Mouse (Mus musculus) frontal cortex, postnatal 36 days (tissue): ENCODE measurements around the gene Myom1.

Experiments used
- DNase-seq, 2 experiments: peaks; one replicate each; pipeline ENCODE4 v3.0.0; 2022; ENCODE audit warnings: low spot score in 2 of 2

The Myom1 gene

DNA sequence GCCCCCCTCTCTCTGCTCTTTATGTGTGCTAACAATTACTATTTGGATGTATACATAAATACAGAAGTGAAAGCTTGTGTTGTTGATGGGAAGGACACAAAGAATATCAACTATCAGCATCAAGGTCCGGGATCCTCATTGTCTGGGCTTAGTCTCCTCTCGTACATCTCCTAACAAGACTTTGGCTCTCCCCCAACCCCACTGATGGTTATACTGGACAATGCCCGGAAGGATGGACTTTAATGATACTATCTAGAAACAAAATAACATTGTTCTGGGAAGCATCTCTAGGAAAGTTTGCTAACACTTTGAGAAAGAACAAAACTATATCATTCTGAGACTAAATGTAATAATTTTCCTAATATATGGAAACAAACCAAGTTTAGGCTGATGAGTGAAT lies 96.2 kb downstream of the Myom1 start:
- no peak for DNase-seq

DNA sequence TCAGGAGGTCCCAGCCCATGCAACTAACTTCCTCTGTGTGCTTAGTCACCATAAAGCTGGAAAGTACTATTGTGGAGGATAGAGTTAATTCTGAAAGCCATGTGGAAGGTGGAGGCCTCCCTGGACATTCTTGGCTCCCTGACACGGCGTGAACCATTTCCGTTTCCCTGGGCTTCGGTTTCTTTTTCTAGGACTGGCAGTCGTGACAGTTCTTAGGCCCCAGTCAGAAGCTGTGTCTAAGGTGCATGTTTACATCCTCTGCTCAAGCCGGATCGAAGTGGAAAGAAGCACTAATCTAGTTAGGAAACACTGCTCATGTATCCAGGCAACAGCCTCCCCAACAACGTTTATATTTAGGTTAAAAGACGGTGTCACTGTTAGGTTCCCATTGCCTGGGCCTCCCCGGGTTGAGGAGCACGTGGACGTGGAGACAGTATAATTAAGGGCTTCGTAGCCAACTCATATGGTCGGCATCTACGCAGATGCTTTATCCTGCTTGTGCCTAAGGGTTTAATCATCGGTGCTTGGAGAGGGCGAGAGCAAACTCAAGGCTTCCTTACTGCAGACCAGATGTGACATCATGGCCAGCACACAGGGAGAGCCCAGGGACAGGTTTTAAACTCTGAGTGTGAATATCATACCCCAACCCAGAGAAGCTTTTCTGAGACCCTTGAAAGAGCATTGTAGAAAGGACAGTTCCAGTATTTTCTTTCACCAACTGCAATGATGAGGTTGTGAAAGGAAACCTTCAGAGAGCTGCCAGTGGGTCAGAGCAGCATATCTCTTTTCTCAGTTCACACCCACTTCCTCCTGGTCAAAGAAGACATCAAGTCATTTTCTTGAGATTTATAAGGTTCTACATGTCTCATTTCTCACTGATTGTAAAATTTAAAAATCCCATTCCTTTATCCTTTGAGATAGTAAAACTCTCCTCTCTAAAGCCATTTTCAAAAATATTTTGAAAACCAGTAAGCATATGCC lies 100.4 kb downstream of the Myom1 start:
- peak in 1 of 2 experiments; percentile 20 for DNase-seq

DNA sequence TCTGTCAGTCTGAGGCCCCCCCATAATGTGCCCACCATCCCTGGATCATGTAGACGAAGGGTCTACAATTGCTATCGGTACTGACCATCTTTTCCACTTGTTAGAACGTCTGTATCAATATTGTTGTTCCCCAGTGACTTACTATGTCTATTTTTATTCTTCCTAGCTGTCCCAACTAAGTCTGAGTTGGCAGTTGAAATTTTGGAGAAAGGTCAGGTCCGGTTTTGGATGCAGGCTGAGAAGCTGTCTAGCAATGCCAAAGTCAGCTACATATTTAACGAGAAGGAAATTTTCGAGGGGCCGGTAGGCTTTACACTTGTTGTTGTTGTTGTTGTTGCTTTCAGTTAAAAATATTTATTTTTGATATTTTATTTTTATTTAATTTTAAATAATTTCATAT lies 102.9 kb downstream of the Myom1 start:
- DNase-seq: no peak

DNA sequence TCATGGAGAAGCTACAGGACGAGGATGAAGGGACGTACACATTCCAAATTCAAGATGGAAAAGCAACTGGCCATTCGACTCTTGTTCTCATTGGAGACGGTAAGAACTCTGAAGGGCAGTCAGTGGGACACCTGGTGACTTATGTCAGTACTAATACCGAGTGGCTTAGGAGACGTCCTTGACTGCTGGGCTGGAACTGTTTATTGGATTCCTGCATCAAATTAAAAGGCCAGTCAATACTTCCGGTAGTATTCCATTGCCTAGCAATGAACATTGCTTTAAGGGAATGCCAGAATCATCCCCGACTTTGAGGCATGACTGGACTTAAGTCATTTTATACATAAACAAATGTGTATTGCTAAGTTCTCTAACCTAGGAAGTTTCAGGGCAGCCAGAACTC lies 103.8 kb downstream of the Myom1 start:
- no peak for DNase-seq

DNA sequence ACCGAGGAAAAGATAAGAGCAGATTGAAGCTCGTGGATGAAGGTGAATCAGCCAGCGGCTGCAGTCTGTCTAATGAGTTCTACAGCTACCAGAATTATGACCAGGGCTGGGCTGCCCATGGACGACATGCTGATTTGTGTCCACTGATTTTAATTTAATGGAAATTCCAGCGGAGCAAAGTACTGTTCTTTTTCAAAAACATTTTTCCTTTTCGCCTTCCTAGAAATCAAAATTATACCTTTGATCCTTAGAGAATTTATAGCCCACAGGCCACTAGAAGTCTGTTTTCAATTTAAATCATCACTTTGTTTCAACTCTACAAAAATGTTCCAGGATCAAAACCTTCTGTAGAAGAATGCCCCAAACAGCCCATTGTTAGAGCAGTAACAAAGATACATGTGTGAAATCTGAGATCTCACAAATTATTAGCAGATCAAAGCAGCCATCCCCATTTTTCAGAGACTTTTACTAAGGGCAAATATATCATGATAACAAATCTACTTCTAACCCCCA lies 108.4 kb downstream of the Myom1 start:
- no peak for DNase-seq

DNA sequence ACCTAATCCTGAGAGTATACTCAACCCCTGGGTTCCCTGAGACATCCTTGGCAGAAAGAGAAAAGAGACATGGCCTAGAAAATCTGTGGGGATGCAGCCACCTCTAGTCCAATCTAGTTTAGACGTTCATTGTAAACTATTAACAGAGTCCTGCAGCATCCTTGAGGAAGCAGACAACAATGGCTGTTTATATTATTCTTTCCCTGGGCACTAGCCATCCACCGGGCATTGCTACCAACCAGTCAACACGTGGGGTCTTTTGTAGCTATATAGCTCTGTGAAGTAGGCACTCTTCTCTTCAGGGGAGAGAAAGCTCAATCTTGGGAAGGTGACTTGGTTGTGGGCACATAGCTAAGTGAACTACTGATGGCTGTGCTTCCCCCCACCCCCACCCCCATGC lies 110.3 kb downstream of the Myom1 start:
- no peak for DNase-seq

DNA sequence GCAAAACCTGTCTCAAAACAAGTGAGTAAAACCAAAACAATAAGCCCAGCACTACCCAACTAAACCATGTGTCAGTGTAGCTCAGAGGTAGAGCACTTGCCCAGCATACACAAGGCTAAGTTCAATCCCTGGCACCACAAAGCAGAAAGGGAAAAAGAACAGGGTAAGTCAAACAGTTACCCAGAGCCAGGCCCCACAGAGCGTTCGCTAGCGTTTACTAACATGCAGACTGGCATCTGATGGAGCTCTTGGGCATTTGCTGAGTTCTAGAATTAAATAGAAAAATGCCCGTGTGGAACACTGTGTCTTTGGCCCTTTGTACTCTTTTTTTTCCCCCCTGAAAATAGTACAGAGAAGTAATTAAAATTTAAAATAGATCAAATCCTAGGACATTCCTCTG lies 111.8 kb downstream of the Myom1 start:
- no peak for DNase-seq

DNA sequence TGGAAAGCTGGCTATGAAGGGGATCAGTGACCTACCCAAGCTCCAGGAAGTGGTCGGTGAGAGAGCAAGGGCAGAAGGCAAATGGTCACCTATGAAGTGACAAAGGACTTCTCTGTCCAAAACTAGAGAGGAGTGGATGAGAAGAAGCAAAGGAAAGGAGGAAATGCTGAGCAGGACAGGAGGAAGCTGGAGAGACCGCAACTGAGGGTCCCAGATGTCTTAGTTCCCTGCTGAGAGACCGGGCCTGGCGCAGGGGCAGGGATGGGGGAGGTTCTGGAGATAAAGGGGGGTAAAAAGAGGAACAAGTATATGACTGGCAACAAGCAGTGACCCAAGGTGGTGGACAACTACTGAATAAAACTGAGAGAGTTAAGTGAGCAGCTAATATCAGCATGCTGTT lies 115.5 kb downstream of the Myom1 start:
- DNase-seq: no peak

DNA sequence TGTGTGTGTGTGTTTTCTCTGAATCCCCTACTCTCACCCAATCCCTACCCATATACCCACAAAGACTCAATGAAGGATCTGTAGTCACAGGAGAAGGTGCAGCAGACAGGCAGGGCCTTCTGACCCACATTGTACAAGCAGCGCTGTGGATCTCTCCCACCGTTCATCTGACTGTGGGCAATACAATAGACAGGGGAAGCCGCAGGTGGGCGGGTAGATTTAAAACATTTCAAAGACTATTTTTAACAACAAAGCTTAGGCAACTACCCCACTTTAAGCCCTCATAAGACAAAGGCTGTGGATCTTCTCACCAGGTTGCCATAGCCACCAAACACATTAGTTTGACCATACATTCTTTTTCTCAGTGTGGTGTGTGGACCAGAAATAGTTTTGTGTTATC lies 116.2 kb downstream of the Myom1 start:
- no peak for DNase-seq

DNA sequence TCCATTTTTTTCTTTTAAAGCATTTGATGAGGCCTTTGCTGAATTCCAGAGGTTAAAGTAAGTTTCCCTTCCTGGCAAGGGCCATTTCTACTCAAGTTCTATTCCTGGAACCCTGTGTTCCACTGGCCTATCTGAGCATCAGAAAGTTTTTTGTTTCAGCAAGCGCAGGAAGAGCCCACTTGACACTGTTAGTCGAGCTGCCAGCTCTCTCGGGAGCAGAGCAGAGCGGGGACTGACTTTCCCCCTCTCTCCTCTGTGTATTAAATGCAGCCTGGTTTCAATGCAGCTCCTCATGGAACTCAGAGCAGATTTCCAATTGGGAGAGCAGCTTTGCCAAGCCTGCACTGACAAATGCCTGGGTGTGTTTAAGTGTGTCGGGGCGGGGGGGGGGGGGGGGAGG lies 118.2 kb downstream of the Myom1 start:
- DNase-seq: no peak

DNA sequence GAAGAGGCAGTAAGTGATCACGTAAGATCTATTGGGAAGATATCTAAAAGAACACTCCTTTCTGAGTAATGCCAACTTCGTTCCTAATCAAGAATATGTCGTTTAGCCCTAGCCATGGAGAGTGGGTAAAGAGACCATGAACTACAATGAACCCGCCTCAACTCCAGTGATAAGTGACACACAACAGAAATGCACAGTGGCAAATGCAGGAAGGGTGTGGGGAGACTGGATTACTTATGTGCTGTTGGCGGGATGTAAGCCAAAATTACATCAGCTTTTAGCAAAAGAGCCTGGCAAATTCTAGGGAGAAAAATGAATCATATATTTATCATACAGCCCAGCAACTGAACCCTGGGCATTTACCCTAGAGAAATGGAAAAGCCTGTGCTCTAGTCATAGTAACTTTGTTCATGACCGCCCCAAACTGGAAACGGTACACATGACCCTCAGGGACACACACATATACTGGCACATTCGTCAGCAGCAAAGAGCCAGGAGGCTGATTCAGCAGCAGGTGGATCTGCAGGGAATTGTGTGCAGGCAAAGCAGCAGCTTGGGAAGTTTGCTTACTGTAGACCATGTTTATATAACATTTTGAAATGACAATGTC lies 121.7 kb downstream of the Myom1 start:
- DNase-seq: no peak

DNA sequence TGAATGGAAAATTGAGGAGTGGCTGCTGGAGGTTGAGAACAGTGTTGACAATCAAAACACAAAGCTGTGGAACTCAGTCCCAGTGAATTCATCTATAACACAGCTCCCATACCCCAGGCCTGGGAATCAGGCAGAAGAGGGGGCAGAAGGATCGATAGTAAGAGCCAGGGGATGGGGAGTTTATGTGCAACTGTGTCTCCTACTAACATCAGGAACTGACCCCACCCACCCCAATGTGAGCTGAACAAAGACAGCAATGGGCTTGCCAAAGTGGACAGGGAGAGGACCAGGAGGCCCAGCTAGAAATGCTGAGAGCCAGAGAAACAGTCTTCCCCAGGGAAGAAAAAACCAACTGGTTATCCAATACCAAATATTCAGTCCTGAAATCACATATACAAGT lies 122.2 kb downstream of the Myom1 start:
- no peak for DNase-seq

DNA sequence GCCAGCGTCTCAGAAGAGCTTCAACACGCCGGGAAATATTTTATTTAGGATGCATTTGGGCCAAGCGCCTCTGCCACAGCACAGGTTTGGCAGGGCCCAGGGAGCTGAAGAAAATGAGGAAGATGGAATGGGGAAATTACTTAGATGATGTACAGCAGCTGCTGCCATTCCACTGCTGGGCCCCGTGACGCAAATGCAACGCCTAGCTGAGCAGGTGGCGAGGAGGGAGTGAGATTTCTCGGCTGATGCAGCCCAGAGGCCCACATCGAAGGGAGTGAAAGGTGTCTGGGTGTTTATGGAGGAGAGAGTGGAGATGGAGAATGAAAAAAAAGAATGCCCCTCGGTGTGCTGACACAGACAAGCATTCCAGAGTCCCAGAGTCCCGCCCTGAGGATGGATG lies 123.1 kb downstream of the Myom1 start:
- peak; percentile 54 to 61 for DNase-seq

DNA sequence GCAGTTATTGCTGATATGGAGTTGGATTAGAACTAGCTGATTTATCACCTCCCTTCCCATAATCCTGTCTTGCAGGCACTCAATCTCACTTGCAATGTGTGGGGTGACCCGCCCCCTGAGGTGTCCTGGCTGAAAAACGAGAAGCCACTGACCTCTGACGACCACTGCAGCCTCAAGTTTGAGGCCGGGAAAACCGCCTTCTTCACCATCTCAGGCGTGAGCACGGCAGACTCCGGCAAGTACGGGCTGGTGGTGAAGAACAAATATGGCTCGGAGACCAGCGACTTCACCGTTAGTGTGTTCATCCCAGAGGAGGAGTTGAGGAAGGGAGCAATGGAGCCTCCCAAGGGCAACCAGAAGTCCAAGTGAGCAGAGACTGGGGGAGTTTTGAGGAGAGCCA lies 123.6 kb downstream of the Myom1 start:
- no peak for DNase-seq

DNA sequence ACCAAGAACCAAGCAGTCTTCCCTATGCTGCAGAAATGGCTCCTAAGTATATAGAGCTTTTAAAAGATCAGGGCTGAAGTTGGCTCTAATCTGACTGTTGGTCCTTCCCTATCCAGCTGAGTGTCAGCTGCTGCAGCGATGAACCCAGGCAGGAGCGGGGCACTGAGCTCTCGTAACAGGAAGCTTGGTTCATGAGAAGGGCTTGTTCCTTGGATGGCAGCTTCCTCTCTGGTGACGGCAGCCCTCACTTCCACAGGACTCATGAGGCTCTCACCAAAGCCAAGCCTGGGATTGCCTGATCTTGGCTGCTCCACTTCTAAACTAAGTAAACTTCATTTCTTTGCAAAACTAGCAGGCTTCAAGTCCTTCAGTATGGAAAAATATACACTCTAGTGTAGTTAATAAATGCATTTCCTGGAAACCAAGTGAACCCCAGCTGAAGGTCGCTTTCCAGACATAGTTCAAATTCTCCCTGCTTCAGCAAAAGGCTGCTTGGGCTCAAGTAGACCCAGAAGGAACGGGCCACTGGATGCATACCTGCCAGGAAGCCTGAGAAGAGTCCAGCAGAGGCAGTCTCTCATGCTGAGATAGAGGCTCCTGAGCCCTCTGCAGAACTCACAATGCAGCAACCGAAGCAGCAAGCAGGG lies 125.2 kb downstream of the Myom1 start:
- DNase-seq: no peak

DNA sequence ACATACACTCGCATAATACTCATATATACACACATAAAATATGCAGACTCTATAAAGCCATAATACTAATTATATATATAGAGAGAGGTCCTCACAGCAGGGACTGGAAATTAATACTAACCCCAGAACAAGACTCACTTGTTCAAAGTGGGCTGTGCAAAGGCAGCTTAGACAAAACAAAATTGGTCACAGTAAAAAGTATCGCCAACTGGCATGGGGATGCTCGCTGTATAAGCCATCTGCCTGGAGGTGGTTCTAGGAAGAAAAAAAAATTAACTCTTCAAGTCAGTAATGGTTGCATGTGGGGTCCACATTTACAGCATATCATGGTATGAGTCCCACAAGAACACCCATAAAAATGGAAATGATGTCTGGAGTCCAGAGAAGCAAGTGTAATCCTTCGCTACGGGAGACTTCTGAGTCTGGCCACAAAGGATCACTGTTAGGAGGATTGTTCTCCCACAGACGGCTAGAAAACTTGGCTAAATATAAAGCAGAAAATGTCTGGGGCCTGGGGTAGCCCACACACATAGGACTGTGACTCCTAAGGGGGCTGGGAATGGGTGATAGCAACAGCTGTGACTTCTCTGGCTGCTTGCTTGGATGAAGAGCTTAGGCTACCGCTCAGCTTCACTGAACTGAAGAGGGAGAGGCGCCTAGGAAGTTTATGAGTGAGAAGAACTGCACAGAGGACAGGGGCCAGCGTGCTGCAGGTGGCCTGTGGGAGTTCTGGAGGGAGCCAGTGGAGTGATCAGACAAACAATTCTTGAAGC lies 127.2 kb downstream of the Myom1 start:
- peak; percentile 44 to 61 for DNase-seq

DNA sequence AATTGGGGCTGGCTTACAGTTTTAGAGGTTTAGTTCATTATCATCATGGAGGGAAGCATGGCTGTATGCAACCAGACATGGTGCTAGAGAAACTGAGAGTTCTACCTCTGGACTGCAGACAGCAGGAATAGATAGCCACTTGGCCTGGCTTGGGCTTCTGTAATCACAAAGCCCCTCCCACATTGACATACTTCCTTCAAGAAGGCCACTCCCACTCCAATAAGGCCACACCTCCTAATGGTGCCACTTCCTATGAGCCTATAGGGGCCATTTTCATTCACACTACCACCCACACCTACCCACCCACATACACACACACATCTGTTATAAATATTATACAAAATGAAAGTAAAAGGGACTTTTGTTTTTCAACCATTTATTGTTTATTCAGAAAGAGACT lies 129.8 kb downstream of the Myom1 start:
- no peak for DNase-seq

DNA sequence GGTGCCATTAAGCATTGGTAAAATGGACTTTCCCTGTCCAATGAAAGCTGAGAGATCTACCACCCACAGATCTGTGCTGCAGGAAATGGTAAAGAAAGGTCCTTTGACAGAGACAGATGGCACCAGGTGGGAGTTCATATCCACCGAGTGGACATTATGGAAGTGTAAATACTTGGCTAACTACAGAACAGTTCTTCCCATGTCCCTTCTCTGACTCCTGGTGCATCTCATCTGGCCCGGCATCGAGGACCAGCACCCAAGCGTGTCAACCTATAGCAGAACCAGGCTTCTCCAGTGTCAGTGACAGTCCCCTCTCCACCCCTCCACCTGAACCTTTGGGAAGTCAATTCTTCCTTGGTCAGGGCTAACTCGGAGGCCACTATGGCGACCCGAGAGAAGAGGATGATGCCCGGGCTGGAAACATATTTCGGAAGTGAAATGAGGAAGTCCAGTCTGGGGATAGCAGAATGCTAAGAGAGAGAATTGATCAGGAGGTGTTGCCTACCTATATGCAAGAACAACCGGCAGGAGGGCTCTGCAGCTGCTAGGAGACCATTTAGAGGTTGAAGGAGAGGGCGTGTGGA lies 130.5 kb downstream of the Myom1 start:
- no peak for DNase-seq

DNA sequence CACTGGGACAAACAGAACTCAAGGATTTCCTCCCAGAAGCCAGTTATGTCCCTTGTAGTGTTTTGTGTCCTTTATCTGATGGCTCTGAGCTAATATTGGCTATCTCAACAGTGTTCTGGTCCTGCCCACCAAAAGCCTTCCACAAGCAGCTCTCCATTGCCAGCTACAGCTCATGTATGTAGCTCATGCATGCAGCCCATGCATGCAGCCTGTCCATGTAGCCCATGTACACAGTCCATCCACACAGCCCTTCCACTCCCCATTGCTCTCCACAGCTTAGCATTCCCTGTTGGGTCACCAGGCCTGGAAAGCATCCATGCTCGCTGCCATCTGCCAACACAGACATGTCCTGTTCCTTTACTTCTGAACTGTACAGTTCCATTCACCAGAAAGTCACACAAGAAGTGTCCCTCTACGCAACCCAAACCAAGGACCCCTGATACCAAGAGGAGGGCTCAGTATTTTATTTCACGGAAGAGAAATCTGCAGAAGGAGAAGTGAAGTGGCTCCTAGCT lies 132.1 kb downstream of the Myom1 start:
- no peak for DNase-seq

DNA sequence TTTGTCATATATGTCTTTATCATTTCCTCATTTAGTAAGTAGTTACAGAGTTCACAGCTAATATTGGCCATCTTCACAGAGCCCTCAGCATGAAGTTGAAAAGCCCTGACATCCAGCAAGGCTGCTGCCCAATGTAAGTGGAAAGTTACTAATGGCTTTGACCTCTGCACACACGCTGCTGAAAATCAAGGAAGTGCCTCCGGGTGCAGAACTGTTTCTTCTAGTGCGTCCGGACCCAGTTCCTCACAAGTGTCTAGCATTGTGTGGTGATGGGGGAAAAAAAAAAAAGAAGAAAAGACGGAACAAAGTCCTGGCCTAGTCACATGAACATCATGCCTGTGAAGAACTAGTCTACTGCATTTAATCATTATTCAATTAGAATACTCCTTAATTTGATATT lies 132.7 kb downstream of the Myom1 start:
- no peak for DNase-seq

DNA sequence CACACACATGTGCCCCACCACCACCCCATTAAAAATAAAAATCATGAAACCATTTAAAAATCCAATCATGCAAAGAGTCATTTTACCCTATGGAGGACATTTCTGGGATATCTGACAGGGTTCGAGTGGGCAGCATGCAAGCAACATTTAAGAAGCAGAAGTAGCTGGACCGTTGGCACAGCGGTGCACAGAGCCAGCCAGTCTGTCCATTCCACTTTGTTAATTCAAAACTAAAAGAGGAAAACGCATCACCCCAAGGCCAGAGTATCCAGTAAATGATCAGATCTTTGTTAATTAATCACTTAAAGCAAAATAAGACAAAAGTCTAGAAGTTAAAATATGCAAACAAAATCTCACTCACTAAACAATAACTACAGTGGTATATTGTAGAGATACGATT lies 133.4 kb downstream of the Myom1 start:
- DNase-seq: no peak
